Mouse (Mus musculus) lung, postnatal 25 days (tissue): ENCODE data around the gene Ifitm7.
"Not testable (repeated sequence)": the region's sequence is repeated elsewhere in the genome, so short reads cannot be mapped to it uniquely, and the experiment has no call there.

Experiments used
- DNase-seq: peaks from one replicate; pipeline ENCODE4 v3.0.0; 2022; ENCODE audit warnings: low spot score

Ifitm7 gene

GRCm38 (mm10) chr16:13986574-13987478 lies at the start of gene Ifitm7, which contains the start of gene 2900011O08Rik:
Ifitm7 (minus strand) TSS chr16:13986888.
2900011O08Rik (plus strand) TSS chr16:13986604.
- DNase-seq: no peak

GRCm38 (mm10) chr16:14033076-14033475 lies 46.4 kb upstream of the Ifitm7 start:
- no peak for DNase-seq

- DNase-seq: no peak
Observed at GRCm38 (mm10) chr16:14030650-14031049, 44.0 kb upstream of the Ifitm7 start.

- no peak for DNase-seq
Observed at GRCm38 (mm10) chr16:14029851-14030250, 43.2 kb upstream of the Ifitm7 start.

GRCm38 (mm10) chr16:14029072-14029471 lies 42.4 kb upstream of the Ifitm7 start:
- no peak for DNase-seq

GRCm38 (mm10) chr16:14025091-14025990 lies 38.7 kb upstream of the Ifitm7 start:
- no peak for DNase-seq

- no peak for DNase-seq
Observed at GRCm38 (mm10) chr16:14021166-14021822, 34.6 kb upstream of the Ifitm7 start.

GRCm38 (mm10) chr16:14017306-14017705 lies 30.6 kb upstream of the Ifitm7 start:
- DNase-seq: no peak

GRCm38 (mm10) chr16:14009966-14010365 lies 23.3 kb upstream of the Ifitm7 start:
- no peak for DNase-seq

- DNase-seq: no peak
Observed at GRCm38 (mm10) chr16:14008708-14009107, 22.0 kb upstream of the Ifitm7 start.

- no peak for DNase-seq
Observed at GRCm38 (mm10) chr16:14008081-14008480, 21.4 kb upstream of the Ifitm7 start.

- no peak for DNase-seq
Observed at GRCm38 (mm10) chr16:14005266-14005665, 18.6 kb upstream of the Ifitm7 start.

GRCm38 (mm10) chr16:14004726-14005125 lies 18.0 kb upstream of the Ifitm7 start:
- DNase-seq: no peak

- DNase-seq: peak; percentile 2
Observed at GRCm38 (mm10) chr16:14004170-14004569, 17.5 kb upstream of the Ifitm7 start.

- no peak for DNase-seq
Observed at GRCm38 (mm10) chr16:14003386-14004130, 16.9 kb upstream of the Ifitm7 start.

- DNase-seq: no peak
Observed at GRCm38 (mm10) chr16:13994502-13994901, 7.8 kb upstream of the Ifitm7 start.

- DNase-seq: no peak
Observed at GRCm38 (mm10) chr16:13994076-13994475, 7.4 kb upstream of the Ifitm7 start.

- DNase-seq: no peak
Observed at GRCm38 (mm10) chr16:13992518-13993248, 6.0 kb upstream of the Ifitm7 start.

- DNase-seq: no peak
Observed at GRCm38 (mm10) chr16:13986197-13986573, 503 bp downstream of the Ifitm7 start.

- no peak for DNase-seq
Observed at GRCm38 (mm10) chr16:13983161-13983560, 3.5 kb downstream of the Ifitm7 start.

- not testable (repeated sequence) for DNase-seq
Observed at GRCm38 (mm10) chr16:13981726-13982125, 5.0 kb downstream of the Ifitm7 start.
